Mouse (Mus musculus) liver, embryonic 15.5 days (tissue): ENCODE results near the gene Trim80. TPM values are rescaled to one million over a fixed set of nuclear protein-coding genes. Genes with fewer than 3 reads are reported as not detected.
"Not testable (repeated sequence)": the region's sequence is repeated elsewhere in the genome, so short reads cannot be mapped to it uniquely, and the experiment has no call there.

ENCODE experiments used
- ATAC-seq: fragments of 200-750 bp; cut with Nextera tagmentation; 2 replicates; pipeline ENCODE4 v1.8.0; 2017; ENCODE audit warnings: moderate number of reproducible peaks, mild to moderate bottlenecking, moderate library complexity; ENCODE audit not compliant: insufficient read depth
- H3K27ac ChIP-seq: fragments of 300-500 bp; sonication (generic); replicated peaks from 2 replicates; pipeline ENCODE4 v1.5.1; 2015; ENCODE audit warnings: mild to moderate bottlenecking, inconsistent platforms
- H3K27me3 ChIP-seq: fragments of 300-500 bp; sonication (generic); 2 replicates; pipeline ENCODE4 v1.6.1; 2015; ENCODE audit warnings: mild to moderate bottlenecking, inconsistent platforms
- H3K36me3 ChIP-seq: fragments of 300-500 bp; sonication (generic); replicated peaks from 2 replicates; pipeline ENCODE4 v1.6.1; 2015; ENCODE audit warnings: moderate library complexity, mild to moderate bottlenecking, inconsistent platforms
- H3K4me1 ChIP-seq: fragments of 300-500 bp; sonication (generic); replicated peaks from 2 replicates; pipeline ENCODE4 v1.6.1; 2015; ENCODE audit warnings: inconsistent platforms
- H3K4me2 ChIP-seq: fragments of 300-500 bp; sonication (generic); 2 replicates; pipeline ENCODE4 v1.6.1; 2015; ENCODE audit warnings: moderate library complexity, mild to moderate bottlenecking, inconsistent platforms
- H3K4me3 ChIP-seq: fragments of 300-500 bp; sonication (generic); replicated peaks from 2 replicates; pipeline ENCODE4 v1.5.1; 2015; ENCODE audit warnings: mild to moderate bottlenecking, inconsistent platforms
- H3K9ac ChIP-seq: fragments of 300-500 bp; sonication (generic); 2 replicates; pipeline ENCODE4 v1.6.1; 2015; ENCODE audit warnings: moderate library complexity, mild to moderate bottlenecking, inconsistent platforms
- H3K9me3 ChIP-seq: fragments of 300-500 bp; sonication (generic); replicated peaks from 2 replicates; pipeline ENCODE4 v1.6.1; 2016; ENCODE audit warnings: inconsistent platforms
- WGBS: fragments of 180-500 bp; shearing (Covaris S2); methylation state at CpG from one replicate; pipeline ENCODE4 v1.1.7; 2015; ENCODE audit warnings: mixed read lengths; ENCODE audit not compliant: insufficient replicate concordance; 5-methylcytosine and 5-hydroxymethylcytosine counted together
- polyA plus RNA-seq: library from polyadenylated mRNA; unstranded; fragments of >200 nt; fragmentation: Nextera tagmentation; extraction: Ambion mirVana; gene quantifications from 2 replicates; pipeline ENCODE4 v1.2.1, GENCODE M21; 2015

Trim80 gene
- polyA plus RNA-seq, 1 experiment from 2014 or later, result 0.55 TPM

DNA sequence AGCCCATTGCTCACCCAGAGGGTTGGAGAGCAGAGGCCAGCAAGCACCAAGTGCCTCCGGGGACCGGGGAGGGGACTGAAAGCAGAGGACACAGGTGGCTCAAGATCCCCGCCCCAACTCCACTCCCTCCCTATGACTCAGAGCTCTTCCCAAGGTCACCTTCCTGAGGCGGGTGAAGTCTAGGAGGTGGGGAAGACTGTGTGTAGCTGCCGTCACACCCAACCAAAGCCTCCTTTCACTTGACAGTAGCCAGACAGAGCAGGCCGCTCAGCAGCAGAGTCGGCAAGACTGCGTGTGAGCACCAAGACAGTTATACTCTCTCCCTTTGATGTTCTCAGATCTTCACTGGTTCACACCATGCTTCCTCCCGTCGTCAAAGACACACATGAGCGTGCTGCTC, 23.1 kb downstream of the Trim80 start:
- Histone ChIP-seq H3K27me3 (peaks cover 23% of the 10 kb centered on the region; the same call in 1 of the 2 replicates), H3K9me3 (no peaks in the 10 kb centered on the region), H3K4me3 (no peak overlapping the region), H3K9ac (no peak overlapping the region), H3K27ac (no peak overlapping the region), H3K36me3 (no peaks in the 10 kb centered on the region), H3K4me1 (no peaks in the 10 kb centered on the region), H3K4me2 (no peak overlapping the region)
- no peak for ATAC-seq
- WGBS, result 61% methylated on average over 11 of the region's 11 CpGs

DNA sequence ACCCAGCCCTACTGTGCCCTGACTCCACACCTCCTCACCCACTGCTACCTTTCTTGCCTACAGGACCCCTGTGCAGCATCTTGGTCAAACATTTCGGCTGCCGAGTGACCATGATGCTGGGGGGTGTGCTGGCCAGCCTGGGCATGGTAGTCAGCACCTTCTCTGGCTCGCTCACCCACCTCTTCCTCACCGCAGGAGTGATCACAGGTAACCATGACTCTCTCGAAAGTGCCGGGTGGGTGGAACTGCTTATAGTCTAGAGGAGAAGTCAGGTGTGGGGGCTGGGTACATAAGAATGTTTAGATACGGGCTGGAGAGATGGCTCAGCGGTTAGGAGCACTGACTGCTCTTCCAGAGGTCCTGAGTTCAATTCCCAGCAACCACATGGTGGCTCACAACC, 24.5 kb downstream of the Trim80 start:
- Histone ChIP-seq H3K27ac (no peak overlapping the region), H3K4me2 (no peak overlapping the region), H3K27me3 (peaks cover 23% of the 10 kb centered on the region; the same call in 1 of the 2 replicates), H3K4me1 (no peaks in the 10 kb centered on the region), H3K4me3 (no peak overlapping the region), H3K9ac (no peak overlapping the region), H3K36me3 (no peaks in the 10 kb centered on the region), H3K9me3 (no peaks in the 10 kb centered on the region)
- ATAC-seq, result no peak
- WGBS, result 72% methylated on average over 8 of the region's 8 CpGs

GRCm38 (mm10) chr11:115467217-115467618, 26.9 kb downstream of the Trim80 start:
- Histone ChIP-seq H3K27me3 (peaks cover 13% of the 10 kb centered on the region; the same call in 1 of the 2 replicates), H3K4me1 (no peaks in the 10 kb centered on the region), H3K4me2 (no peak overlapping the region), H3K4me3 (no peak overlapping the region), H3K27ac (no peak overlapping the region), H3K9ac (no peak overlapping the region), H3K36me3 (no peaks in the 10 kb centered on the region), H3K9me3 (no peaks in the 10 kb centered on the region)
- ATAC-seq, result no peak
- WGBS, result 45% methylated on average over 4 of the region's 4 CpGs

DNA sequence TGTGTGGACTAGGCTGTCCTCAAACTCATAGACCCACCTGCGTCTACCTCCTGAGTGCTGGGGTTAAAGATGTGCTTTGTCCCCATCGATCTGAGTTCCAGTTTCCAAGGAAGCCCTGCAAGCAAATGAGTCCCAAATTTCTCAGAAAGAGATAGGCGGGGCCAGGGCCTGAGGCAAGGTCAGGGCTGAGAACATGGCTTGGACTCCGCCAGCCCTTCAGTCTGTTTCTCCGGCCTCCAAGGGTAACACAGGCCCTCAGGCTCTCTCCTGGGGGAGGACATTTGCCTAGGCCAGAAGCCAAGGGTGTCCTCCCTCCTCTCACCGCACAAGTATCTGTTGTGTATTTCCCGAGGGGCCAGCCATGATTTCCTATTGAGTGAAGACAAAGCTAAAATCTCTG, 31.8 kb downstream of the Trim80 start:
- WGBS, result 69% methylated on average over 7 of the region's 7 CpGs
- no peak overlapping the region for H3K9ac ChIP-seq
- no peak overlapping the region for H3K27ac ChIP-seq
- no peaks in the 10 kb centered on the region for H3K27me3 ChIP-seq
- H3K4me3 ChIP-seq, result no peak overlapping the region
- no peak overlapping the region for H3K4me2 ChIP-seq
- no peaks in the 10 kb centered on the region for H3K36me3 ChIP-seq
- H3K9me3 ChIP-seq, result no peaks in the 10 kb centered on the region
- peaks cover 39% of the 10 kb centered on the region for H3K4me1 ChIP-seq
- no peak for ATAC-seq

- peak; percentile 46 for ATAC-seq
- no peaks in the 10 kb centered on the region for H3K27me3 ChIP-seq
- WGBS, result 20% methylated on average over 15 of the region's 15 CpGs
- H3K9me3 ChIP-seq, result no peaks in the 10 kb centered on the region
- no peak overlapping the region; the same call in 1 of the 2 replicates for H3K4me3 ChIP-seq
- H3K36me3 ChIP-seq, result no peaks in the 10 kb centered on the region
- peaks cover 40% of the 10 kb centered on the region for H3K4me1 ChIP-seq
- peak overlapping the region; percentile 54 for H3K4me2 ChIP-seq
- no peak overlapping the region for H3K9ac ChIP-seq
- peak overlapping the region; percentile 83 for H3K27ac ChIP-seq
Measured at GRCm38 (mm10) chr11:115473626-115474275, 33.4 kb downstream of the Trim80 start.

- H3K27ac ChIP-seq, result peak within 1 kb of the TSS; percentile 83
- H3K4me2 ChIP-seq, result peak within 1 kb of the TSS; percentile 95
- peak; percentile 92 for ATAC-seq
- H3K9me3 ChIP-seq, result no peaks in the 10 kb centered on the region
- peak within 1 kb of the TSS; percentile 77 for H3K4me3 ChIP-seq
- no peaks in the 10 kb centered on the region for H3K27me3 ChIP-seq
- no peaks in the 10 kb centered on the region for H3K36me3 ChIP-seq
- WGBS, result 2% methylated on average over 26 of the region's 26 CpGs
- H3K9ac ChIP-seq, result peak within 1 kb of the TSS; percentile 78
- peaks cover 43% of the 10 kb centered on the region for H3K4me1 ChIP-seq
Measured at GRCm38 (mm10) chr11:115475025-115475757, 34.8 kb downstream of the Trim80 start, which contains the start of gene Armc7. Armc7 (plus strand) TSS chr11:115475667.

- peak overlapping the region; percentile 83 for H3K27ac ChIP-seq
- H3K27me3 ChIP-seq, result no peaks in the 10 kb centered on the region
- peak overlapping the region; percentile 78 for H3K9ac ChIP-seq
- peak; percentile 32 for ATAC-seq
- WGBS, result under 1% methylated on average over 28 of the region's 28 CpGs
- H3K4me3 ChIP-seq, result peak overlapping the region; percentile 77
- peak overlapping the region; percentile 95 for H3K4me2 ChIP-seq
- H3K36me3 ChIP-seq, result no peaks in the 10 kb centered on the region
- no peaks in the 10 kb centered on the region for H3K9me3 ChIP-seq
- peaks cover 43% of the 10 kb centered on the region for H3K4me1 ChIP-seq
Measured at GRCm38 (mm10) chr11:115475758-115476237, 35.5 kb downstream of the Trim80 start.

GRCm38 (mm10) chr11:115476630-115477029, 36.3 kb downstream of the Trim80 start:
- H3K4me2 ChIP-seq, result peak overlapping the region; percentile 95
- peak overlapping the region; percentile 56; the same call in 1 of the 2 replicates for H3K27ac ChIP-seq
- H3K36me3 ChIP-seq, H3K27me3 ChIP-seq, H3K9me3 ChIP-seq, ATAC-seq: not testable (repeated sequence)
- 68% methylated on average over 4 of the region's 4 CpGs for WGBS
- H3K4me3 ChIP-seq, result peak overlapping the region; percentile 77
- H3K9ac ChIP-seq, result peak overlapping the region; percentile 78; the same call in 1 of the 2 replicates
- H3K4me1 ChIP-seq, result peaks cover 43% of the 10 kb centered on the region

- not testable (repeated sequence) for ATAC-seq, H3K27me3 ChIP-seq, H3K9ac ChIP-seq, H3K9me3 ChIP-seq, H3K36me3 ChIP-seq
- Histone ChIP-seq H3K4me3 (0 out of 2 replicates have a peak overlapping the region, but pooled peaks have one; percentile 77), H3K4me2 (peak overlapping the region; percentile 95), H3K4me1 (peaks cover 43% of the 10 kb centered on the region), H3K27ac (peak overlapping the region; percentile 56)
- 50% methylated on average over 7 of the region's 7 CpGs for WGBS
Measured at GRCm38 (mm10) chr11:115477388-115477787, 37.0 kb downstream of the Trim80 start.

DNA sequence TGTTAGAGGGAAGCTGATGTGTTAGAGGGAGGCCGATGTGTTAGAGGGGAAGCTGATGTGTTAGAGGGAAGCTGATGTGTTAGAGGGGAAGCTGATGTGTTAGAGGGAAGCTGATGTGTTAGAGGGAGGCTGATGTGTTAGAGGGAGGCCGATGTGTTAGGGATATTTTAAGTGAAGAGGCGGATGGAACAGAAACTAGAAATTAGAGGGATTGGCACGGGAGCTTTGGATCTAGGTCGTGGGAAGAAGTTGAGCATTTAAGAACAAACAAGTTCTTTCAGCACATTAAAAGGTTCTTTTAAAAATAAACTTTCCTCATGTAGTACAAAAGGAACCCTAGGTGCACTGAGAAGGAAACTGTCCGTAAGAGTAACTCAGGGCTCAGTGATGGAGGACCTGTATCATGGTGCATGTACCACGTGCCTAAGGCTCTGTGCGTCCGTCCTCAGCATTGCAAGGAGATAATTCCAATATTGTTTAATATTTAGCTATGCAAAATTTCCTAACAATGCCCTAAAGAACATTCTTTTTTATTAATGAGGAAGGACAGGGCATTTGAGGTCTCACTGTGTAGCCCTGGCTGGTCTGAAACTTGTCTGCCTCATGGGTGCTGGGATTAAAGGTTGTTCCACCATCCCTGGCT, 38.1 kb downstream of the Trim80 start:
- WGBS, result 60% methylated on average over 9 of the region's 9 CpGs
- Histone ChIP-seq H3K4me2 (no peak overlapping the region), H3K9ac (no peak overlapping the region), H3K4me3 (no peak overlapping the region), H3K4me1 (peaks cover 39% of the 10 kb centered on the region), H3K9me3 (no peaks in the 10 kb centered on the region), H3K27ac (no peak overlapping the region), H3K36me3 (no peaks in the 10 kb centered on the region), H3K27me3 (no peaks in the 10 kb centered on the region)
- ATAC-seq, result no peak
